Mouse (Mus musculus) neural tube, embryonic 11.5 days (tissue): ENCODE measurements at regions not wholly inside any gene's neighbourhood (a gene's known extent, or its start where the extent isn't known, plus 50 kb on each side); places are given as distances from the start of the nearest gene placed in this dataset.

Experiments used
- ATAC-seq: fragments of 200-750 bp; cut with Nextera tagmentation; 2 replicates; pipeline ENCODE4 v1.8.0; 2017; ENCODE audit warnings: moderate number of reproducible peaks, mild to moderate bottlenecking, moderate TSS enrichment, moderate library complexity; ENCODE audit not compliant: insufficient read depth, low FRiP score, low TSS enrichment
- DNase-seq: peaks from one replicate; pipeline ENCODE4 v3.0.0-alpha.2; 2015; ENCODE audit warnings: low spot score
- H3K27ac ChIP-seq: fragments of 300-500 bp; sonication (generic); 2 replicates; pipeline ENCODE4 v1.5.1; 2014; ENCODE audit warnings: low read depth, mild to moderate bottlenecking, low read length
- H3K27me3 ChIP-seq: fragments of 300-500 bp; sonication (generic); 2 replicates; pipeline ENCODE4 v1.6.1; 2014; ENCODE audit warnings: mild to moderate bottlenecking, low read length, mixed read lengths; ENCODE audit not compliant: control insufficient read depth, insufficient read depth
- H3K36me3 ChIP-seq: fragments of 300-500 bp; sonication (generic); 2 replicates; pipeline ENCODE4 v1.6.1; 2014; ENCODE audit warnings: mild to moderate bottlenecking, low read length, moderate library complexity, mixed read lengths; ENCODE audit not compliant: control insufficient read depth, insufficient read depth
- H3K4me1 ChIP-seq: fragments of 300-500 bp; sonication (generic); 2 replicates; pipeline ENCODE4 v1.6.1; 2014; ENCODE audit warnings: low read length, mixed read lengths; ENCODE audit not compliant: control insufficient read depth, insufficient read depth
- H3K4me2 ChIP-seq: fragments of 300-500 bp; sonication (generic); 2 replicates; pipeline ENCODE4 v1.6.1; 2014; ENCODE audit warnings: low read depth, mild to moderate bottlenecking, moderate library complexity
- H3K4me3 ChIP-seq: fragments of 300-500 bp; sonication (generic); 2 replicates; pipeline ENCODE4 v1.5.1; 2014; ENCODE audit warnings: low read depth, low read length
- H3K9ac ChIP-seq: fragments of 300-500 bp; sonication (generic); 2 replicates; pipeline ENCODE4 v1.6.1; 2014; ENCODE audit warnings: mild to moderate bottlenecking, low read length
- H3K9me3 ChIP-seq: fragments of 300-500 bp; sonication (generic); 2 replicates; pipeline ENCODE4 v1.6.1; 2016; ENCODE audit warnings: low read length; ENCODE audit not compliant: control insufficient read depth
- WGBS: fragments of 180-500 bp; shearing (Covaris S2); extraction: QIAGEN DNeasy Blood & Tissue Kit; methylation state at CpG from one replicate; pipeline ENCODE4 v1.1.7; 2014; 5-methylcytosine and 5-hydroxymethylcytosine counted together

GRCm38 (mm10) chr5:52057261-52057660 is 133.1 kb downstream of the Dhx15 start:
- no peak overlapping the region for H3K9ac ChIP-seq
- WGBS = 92% methylated on average over 1 of the region's 1 CpGs
- H3K4me2 ChIP-seq = no peak overlapping the region
- DNase-seq = no peak
- no peaks in the 10 kb centered on the region for H3K4me1 ChIP-seq
- ATAC-seq = no peak
- no peaks in the 10 kb centered on the region for H3K36me3 ChIP-seq
- no peaks in the 10 kb centered on the region for H3K27me3 ChIP-seq
- H3K4me3 ChIP-seq = no peak overlapping the region
- H3K27ac ChIP-seq = no peak overlapping the region
- H3K9me3 ChIP-seq = no peaks in the 10 kb centered on the region

GRCm38 (mm10) chr5:52052072-52052465 is 138.2 kb downstream of the Dhx15 start:
- ATAC-seq = no peak
- H3K27me3 ChIP-seq = no peaks in the 10 kb centered on the region

GRCm38 (mm10) chr5:52051383-52052071 is 138.8 kb downstream of the Dhx15 start:
- H3K9ac ChIP-seq = no peak overlapping the region
- H3K4me2 ChIP-seq = no peak overlapping the region
- no peak for ATAC-seq

More at GRCm38 (mm10) chr5:52052072-52052465, 138.2 kb downstream of the Dhx15 start:
- DNase-seq = no peak
- no peak overlapping the region for H3K9ac ChIP-seq
- no peaks in the 10 kb centered on the region for H3K36me3 ChIP-seq
- H3K27ac ChIP-seq = no peak overlapping the region
- H3K4me2 ChIP-seq = no peak overlapping the region
- H3K4me1 ChIP-seq = no peaks in the 10 kb centered on the region
- H3K4me3 ChIP-seq = no peak overlapping the region
- 70% methylated on average over 4 of the region's 4 CpGs for WGBS
- no peaks in the 10 kb centered on the region for H3K9me3 ChIP-seq

GRCm38 (mm10) chr5:52048790-52049189 is 141.5 kb downstream of the Dhx15 start:
- no peaks in the 10 kb centered on the region for H3K36me3 ChIP-seq
- H3K27ac ChIP-seq = no peak overlapping the region
- no peak overlapping the region for H3K4me3 ChIP-seq
- no peaks in the 10 kb centered on the region for H3K4me1 ChIP-seq
- ATAC-seq (no peak), DNase-seq (no peak)
- no peaks in the 10 kb centered on the region for H3K27me3 ChIP-seq
- H3K4me2 ChIP-seq = no peak overlapping the region
- WGBS = 100% methylated on average over 1 of the region's 1 CpGs
- H3K9me3 ChIP-seq = no peaks in the 10 kb centered on the region
- no peak overlapping the region for H3K9ac ChIP-seq

More at GRCm38 (mm10) chr5:52051383-52052071, 138.8 kb downstream of the Dhx15 start:
- DNase-seq = peak; percentile 12
- no peaks in the 10 kb centered on the region for H3K4me1 ChIP-seq
- H3K27me3 ChIP-seq = no peaks in the 10 kb centered on the region
- no peak overlapping the region for H3K4me3 ChIP-seq
- whole genome bisulfite sequencing = 63% methylated on average over 10 of the region's 10 CpGs
- H3K36me3 ChIP-seq = no peaks in the 10 kb centered on the region
- H3K9me3 ChIP-seq = no peaks in the 10 kb centered on the region
- no peak overlapping the region for H3K27ac ChIP-seq

GRCm38 (mm10) chr5:52046704-52047103 is 143.6 kb downstream of the Dhx15 start:
- DNase-seq (no peak), ATAC-seq (no peak)
- H3K36me3 ChIP-seq = no peaks in the 10 kb centered on the region
- no peaks in the 10 kb centered on the region for H3K9me3 ChIP-seq
- no peaks in the 10 kb centered on the region for H3K27me3 ChIP-seq
- H3K4me2 ChIP-seq = no peak overlapping the region
- H3K4me3 ChIP-seq = no peak overlapping the region
- no peaks in the 10 kb centered on the region for H3K4me1 ChIP-seq
- no peak overlapping the region for H3K27ac ChIP-seq
- WGBS = 87% methylated on average over 3 of the region's 3 CpGs
- H3K9ac ChIP-seq = no peak overlapping the region

- no peak overlapping the region for H3K4me3 ChIP-seq
- no peak for ATAC-seq
- WGBS = 91% methylated on average over 3 of the region's 3 CpGs
Observed at GRCm38 (mm10) chr5:52044101-52044500, 146.2 kb downstream of the Dhx15 start.

GRCm38 (mm10) chr5:52041447-52041846 is 148.9 kb downstream of the Dhx15 start:
- H3K9ac ChIP-seq = no peak overlapping the region
- no peaks in the 10 kb centered on the region for H3K9me3 ChIP-seq
- ATAC-seq (no peak), DNase-seq (no peak)
- no peaks in the 10 kb centered on the region for H3K27me3 ChIP-seq
- H3K4me3 ChIP-seq = no peak overlapping the region
- WGBS = 78% methylated on average over 3 of the region's 3 CpGs
- no peak overlapping the region for H3K27ac ChIP-seq
- H3K36me3 ChIP-seq = no peaks in the 10 kb centered on the region
- no peak overlapping the region for H3K4me2 ChIP-seq
- no peaks in the 10 kb centered on the region for H3K4me1 ChIP-seq

More at GRCm38 (mm10) chr5:52044101-52044500, 146.2 kb downstream of the Dhx15 start:
- Histone ChIP-seq H3K27ac (no peak overlapping the region), H3K36me3 (no peaks in the 10 kb centered on the region), H3K9me3 (no peaks in the 10 kb centered on the region), H3K4me2 (no peak overlapping the region), H3K27me3 (no peaks in the 10 kb centered on the region), H3K4me1 (no peaks in the 10 kb centered on the region), H3K9ac (no peak overlapping the region)
- no peak for DNase-seq

GRCm38 (mm10) chr5:52040427-52041312 is 149.6 kb downstream of the Dhx15 start:
- H3K27ac ChIP-seq = no peak overlapping the region
- H3K4me1 ChIP-seq = no peaks in the 10 kb centered on the region
- WGBS = 83% methylated on average over 24 of the region's 24 CpGs
- no peak overlapping the region for H3K9ac ChIP-seq
- no peak overlapping the region for H3K4me3 ChIP-seq
- H3K9me3 ChIP-seq = no peaks in the 10 kb centered on the region
- DNase-seq (peak; percentile 13), ATAC-seq (no peak)
- no peak overlapping the region for H3K4me2 ChIP-seq
- no peaks in the 10 kb centered on the region for H3K36me3 ChIP-seq
- no peaks in the 10 kb centered on the region for H3K27me3 ChIP-seq
